24 mouse cellular contexts compared by ENCODE assay signal in the genomic region with DNA sequence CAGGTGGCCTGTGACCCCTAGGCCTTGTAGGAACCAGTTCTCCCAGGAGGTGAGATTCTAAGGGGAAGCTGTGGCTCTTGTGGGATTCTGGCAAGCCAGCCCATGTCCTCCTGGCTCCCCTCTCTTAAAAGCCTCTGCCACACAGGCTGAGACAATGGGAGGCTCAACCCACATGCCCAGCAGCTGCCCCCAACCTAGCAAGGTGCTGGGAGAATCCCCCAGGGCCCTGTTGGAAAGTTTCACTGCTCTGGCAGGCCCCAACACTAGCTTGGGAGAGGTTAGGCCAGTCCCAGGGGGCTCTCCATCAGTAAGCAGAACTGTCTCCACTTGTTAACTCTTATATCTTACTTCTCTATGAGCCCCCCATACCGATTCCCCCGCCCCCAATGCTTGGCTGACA. TPM values are rescaled to one million over a fixed set of nuclear protein-coding genes. Genes with fewer than 3 reads are reported as not detected.
DNase-seq lines count a peak whose midpoint lies in the region; ATAC-seq and TF ChIP-seq lines count a peak whose summit lies in the region.
"Had no signal": no experiment of that assay in that cellular context is flagged by ENCODE, and none has a peak within 500 bp of the region (broad histone marks: within the 10 kb centered on the region; RNA-seq: fewer than 3 reads in every experiment).

No protein-coding gene starts in this region.

- peaks cover 20 to 27% of the 10 kb centered on the region in 2 experiments for H3K4me1 ChIP-seq in CH12.LX (ENCODE audit: control insufficient read depth in 1 of 2, insufficient read depth in 2 of 2)

- H3K27me3 ChIP-seq in CH12.LX (replicated peaks) = no peaks in the 10 kb centered on the region

- peaks cover 4 to 42% of the 10 kb centered on the region in 2 experiments for H3K36me3 ChIP-seq in CH12.LX (replicated peaks in 1 of 2; ENCODE audit: control insufficient read depth in 1 of 2, insufficient read depth in 1 of 2, low read length in 1 of 2)
- H3K36me3 ChIP-seq: embryonic facial prominence, embryonic 13.5 days; embryonic facial prominence, embryonic 15.5 days; forebrain, embryonic 10.5 days; forebrain, embryonic 12.5 days had no signal

- no peaks in the 10 kb centered on the region for H3K9me3 ChIP-seq in CH12.LX (replicated peaks; ENCODE audit: low read length)
- H3K9me3 ChIP-seq: embryonic facial prominence, embryonic 13.5 days; embryonic facial prominence, embryonic 15.5 days; forebrain, embryonic 10.5 days; forebrain, embryonic 12.5 days; G1E had no signal

- H3K27ac ChIP-seq in CH12.LX (ENCODE audit: insufficient read depth, low read depth) = no peak overlapping the region
- H3K27ac ChIP-seq: embryonic facial prominence, embryonic 13.5 days; embryonic facial prominence, embryonic 15.5 days; forebrain, embryonic 10.5 days; forebrain, embryonic 12.5 days had no signal

- no peak for TF ChIP-seq POLR2A in CH12.LX (IDR thresholded peaks at IDR 0.05; ENCODE audit: low read depth, low read length)

- H3K9ac ChIP-seq in CH12.LX (ENCODE audit: insufficient read depth, low read depth) = no peak overlapping the region
- H3K9ac ChIP-seq: embryonic facial prominence, embryonic 13.5 days; embryonic facial prominence, embryonic 15.5 days; forebrain, embryonic 12.5 days had no signal

- TF ChIP-seq EP300 in CH12.LX (IDR thresholded peaks at IDR 0.05; ENCODE audit: low read length) = peak; percentile 59; the same call in 1 of the 2 replicates

- H3K79me2 ChIP-seq in CH12.LX (replicated peaks; ENCODE audit: control insufficient read depth, extremely low read depth, insufficient read depth, poor library complexity, severe bottlenecking) = no peaks in the 10 kb centered on the region

- intact Hi-C loops in left cerebral cortex, postnatal 4 days (cut with DNase I) = loop anchor here (5.0 kb wide), 1 partner anchor 216 kb away; a partner anchor contains a TSS

- in situ Hi-C loops in CH12.LX (cut with MboI; ENCODE audit: low pct_ligation_motif_present, low pct_unique_long_range_greater_than_20kb, low sequenced_read_pairs) = loop anchor here (25.0 kb wide), 1 partner anchor 216 kb away; a partner anchor contains a TSS

- DNase-seq in CH12.LX (ENCODE audit: extremely low read depth) = peak; percentile 74
- no peak for DNase-seq in left cerebral cortex, adult 18-20 months (ENCODE audit: low spot score in 2 of 2)
- no peak for DNase-seq in layer of hippocampus, postnatal 25 days (ENCODE audit: extremely low spot score in 1 of 2, low spot score in 1 of 2)
- DNase-seq in left cerebral cortex, postnatal 4 days = no peak
- DNase-seq: adrenal gland, adult 8-10 months; adrenal gland, postnatal 14 days; adrenal gland, postnatal 36 days; cerebellum, adult 11-12 months; cerebellum, adult 2 months; cerebellum, adult 9-10 months; cerebellum, postnatal 10 days; cerebellum, postnatal 25 days; embryo, embryonic 11 days had no signal

- H3K4me3 ChIP-seq in CH12.LX (replicated peaks in 1 of 3; ENCODE audit: low read depth in 2 of 3, low read length in 2 of 3, poor library complexity in 1 of 3) = no peak overlapping the region
- H3K4me3 ChIP-seq: embryonic facial prominence, embryonic 13.5 days; embryonic facial prominence, embryonic 15.5 days; erythroblast, embryonic 14.5 days; forebrain, embryonic 10.5 days; forebrain, embryonic 12.5 days had no signal

- no peak for TF ChIP-seq CTCF in CH12.LX (conservative IDR thresholded peaks at IDR 0.05 in 1 of 2, IDR thresholded peaks at IDR 0.05 in 1 of 2; ENCODE audit: low read depth in 2 of 2, low read length in 2 of 2)

- ATAC-seq in common myeloid progenitor, adult 5-6 weeks (replicated peaks; ENCODE audit: low read depth, poor library complexity, severe bottlenecking) = peak; percentile 36; the same call in 1 of the 2 replicates
- peak; percentile 20; the same call in 1 of the 2 replicates for ATAC-seq in megakaryocyte, adult 5-6 weeks (ENCODE audit: poor library complexity, severe bottlenecking)
- ATAC-seq: activated CD4-positive, CD25-positive, alpha-beta regulatory T cell, adult 4 months; forebrain, embryonic 14.5 days; Patski had no signal

- dilution Hi-C loops in CH12.LX (cut with MboI; ENCODE audit: extremely low pct_ligation_motif_present, extremely low pct_unique_long_range_greater_than_20kb, low sequenced_read_pairs) = no loop called here

- H3K4me2 ChIP-seq in CH12.LX (ENCODE audit: insufficient read depth, low read depth, poor library complexity, severe bottlenecking) = no peak overlapping the region
- H3K4me2 ChIP-seq: embryonic facial prominence, embryonic 13.5 days; embryonic facial prominence, embryonic 15.5 days; forebrain, embryonic 12.5 days had no signal

- no peak for TF ChIP-seq RAD21 in CH12.LX (IDR thresholded peaks at IDR 0.05; ENCODE audit: low read depth, low read length)

TF ChIP-seq in CH12.LX, 34 proteins besides CTCF, POLR2A, EP300 and RAD21:
- TF ChIP-seq ZMIZ1 (IDR thresholded peaks at IDR 0.05; ENCODE audit: low read depth, low read length) (0 out of 2 replicates have a peak, but pooled peaks have one; percentile 22), NELFE (IDR thresholded peaks at IDR 0.05; ENCODE audit: low read depth, low read length) (no peak), UBTF (IDR thresholded peaks at IDR 0.05; ENCODE audit: low read depth, low read length) (no peak), TCF12 (IDR thresholded peaks at IDR 0.05; ENCODE audit: low read depth, low read length) (peak; percentile 42; the same call in 1 of the 2 replicates), MXI1 (IDR thresholded peaks at IDR 0.05; ENCODE audit: low read depth, low read length) (0 out of 2 replicates have a peak, but pooled peaks have one; percentile 27), GABPA (IDR thresholded peaks at IDR 0.05; ENCODE audit: insufficient replicate concordance, low read depth, low read length) (no peak), PAX5 (IDR thresholded peaks at IDR 0.05; ENCODE audit: low read length) (no peak), ETS1 (conservative IDR thresholded peaks at IDR 0.05; ENCODE audit: low read depth, low read length) (peak; percentile 23; the same call in 1 of the 2 replicates), SMC3 (IDR thresholded peaks at IDR 0.05; ENCODE audit: low read depth, low read length) (no peak), POLR2AphosphoS2 (IDR thresholded peaks at IDR 0.05; ENCODE audit: low read depth, low read length) (no peak), MAX (IDR thresholded peaks at IDR 0.05; ENCODE audit: low read length) (no peak)

RNA-seq across cellular contexts. Expression of a gene that starts 36.3 kb away (rescaled TPM):
- total RNA-seq in CH12.LX (2012; rRNA removed) (17.8 and 18.8 TPM in 2 replicates), CH12.LX (2014; rRNA removed) (16.6 and 16.9 TPM in 2 replicates)
- 28.9 and 33.0 TPM in 2 replicates for polyA plus RNA-seq in CH12.LX (2012; ENCODE audit: insufficient read length, low read depth)
- total RNA-seq in common myeloid progenitor, adult 5-6 weeks (2017) = 25.1 and 25.7 TPM in 2 replicates
- total RNA-seq in megakaryocyte, adult 5-6 weeks (2015) = 33.4 and 39.7 TPM in 2 replicates
- total RNA-seq in megakaryocyte, adult 5-6 weeks (2017) = 20.7 and 24.6 TPM in 2 replicates
- total RNA-seq in left cerebral cortex, adult 18-20 months (2021) = 10 to 100 TPM; 18.6 to 19.0 TPM
- 10 to 100 TPM; 17.9 to 21.1 TPM for total RNA-seq in layer of hippocampus, postnatal 25 days (2021)
- 10 to 100 TPM; 14.4 to 16.1 TPM for total RNA-seq in left cerebral cortex, postnatal 4 days (2021)
